Mouse (Mus musculus) layer of hippocampus, adult 2 months (tissue): ENCODE measurements at regions not wholly inside any gene's neighbourhood (a gene's known extent, or its start where the extent isn't known, plus 50 kb on each side); places are given as distances from the start of the nearest gene placed in this dataset.

Source experiments
- DNase-seq, 2 experiments: peaks; one replicate each; pipeline ENCODE4 v3.0.0; 2022; ENCODE audit warnings: low spot score in 2 of 2
- H3K27ac ChIP-seq: fragments of 200-600 bp; 2 replicates; pipeline ENCODE4 v1.8.1; 2022
- H3K4me3 ChIP-seq: fragments of 200-600 bp; 2 replicates; pipeline ENCODE4 v1.8.1; 2022; ENCODE audit warnings: mild to moderate bottlenecking
- CTCF ChIP-seq: fragments of 200-600 bp; conservative IDR thresholded peaks from 2 replicates; pipeline ENCODE4 v1.8.1; 2022; ENCODE audit warnings: antibody characterized with exemption, mild to moderate bottlenecking, moderate library complexity

DNA sequence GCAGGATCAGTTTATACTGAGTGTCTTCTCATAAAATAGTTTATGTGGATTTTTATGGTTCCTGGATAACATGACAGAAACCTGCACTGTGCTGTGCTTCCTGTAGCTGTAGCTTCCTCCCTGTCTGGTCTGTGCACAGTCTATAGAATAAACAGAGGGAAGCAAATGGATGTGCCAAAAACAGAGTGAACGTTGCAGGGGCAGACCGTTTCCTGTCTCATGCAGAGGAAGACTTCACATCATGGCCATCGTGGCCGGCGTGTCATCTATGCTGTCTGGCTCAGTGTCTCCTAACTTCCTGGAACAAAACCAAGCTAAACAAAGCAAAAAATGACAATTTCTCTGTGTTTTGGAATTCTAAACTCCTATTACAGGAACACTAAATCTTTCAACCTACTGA, 102.2 kb downstream of the 1700020N01Rik start:
- no peak for DNase-seq
- TF ChIP-seq CTCF, result no peak
- no peak overlapping the region for H3K4me3 ChIP-seq

DNA sequence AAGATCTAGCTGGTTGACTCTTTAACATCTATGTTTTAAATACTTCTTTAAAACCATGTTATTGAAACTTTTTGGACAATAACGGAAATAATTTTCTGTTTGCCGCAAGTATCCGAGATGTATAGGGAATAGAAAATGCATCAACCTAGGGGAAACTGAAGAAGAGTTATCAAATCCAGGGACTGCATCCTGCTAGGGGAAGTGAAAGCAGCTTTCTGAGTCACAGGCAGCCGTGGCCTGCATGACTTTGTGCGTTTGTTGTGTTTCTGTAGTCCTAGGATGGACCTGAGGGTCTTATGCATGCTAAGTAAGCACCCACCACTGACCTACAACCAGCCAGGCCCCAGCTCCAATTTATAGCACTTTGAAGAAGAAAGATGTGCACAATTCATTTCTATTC, 103.7 kb downstream of the 1700020N01Rik start:
- no peak for DNase-seq
- Histone ChIP-seq H3K27ac (no peak overlapping the region; the same call in 1 of the 2 replicates), H3K4me3 (no peak overlapping the region)
- TF ChIP-seq CTCF, result no peak

More for the DNA sequence above, 102.2 kb downstream of the 1700020N01Rik start:
- H3K27ac ChIP-seq, result 0 out of 2 replicates have a peak overlapping the region, but pooled peaks have one; percentile 28

DNA sequence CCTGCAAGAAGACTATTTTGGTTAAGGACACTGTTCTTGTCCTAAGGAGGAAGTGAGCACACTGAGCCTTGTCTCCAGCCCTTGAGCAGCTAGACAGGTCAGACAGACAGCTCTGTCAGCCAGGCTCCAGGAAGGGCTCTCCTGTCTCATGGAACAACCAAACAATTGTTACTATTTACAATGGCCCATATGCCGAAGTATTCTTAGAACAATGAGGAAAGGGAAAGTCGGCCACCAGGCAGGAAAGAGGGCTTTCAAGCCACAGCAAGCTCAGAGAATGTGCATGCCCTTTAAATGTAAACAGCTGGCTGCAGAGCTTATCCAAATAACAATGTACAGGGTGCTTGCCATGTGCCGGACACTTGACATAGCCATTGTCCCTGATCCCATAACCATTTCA, 108.6 kb downstream of the 1700020N01Rik start:
- no peak for TF ChIP-seq CTCF
- DNase-seq, result no peak
- H3K27ac ChIP-seq, result peak overlapping the region; percentile 19; the same call in 1 of the 2 replicates

DNA sequence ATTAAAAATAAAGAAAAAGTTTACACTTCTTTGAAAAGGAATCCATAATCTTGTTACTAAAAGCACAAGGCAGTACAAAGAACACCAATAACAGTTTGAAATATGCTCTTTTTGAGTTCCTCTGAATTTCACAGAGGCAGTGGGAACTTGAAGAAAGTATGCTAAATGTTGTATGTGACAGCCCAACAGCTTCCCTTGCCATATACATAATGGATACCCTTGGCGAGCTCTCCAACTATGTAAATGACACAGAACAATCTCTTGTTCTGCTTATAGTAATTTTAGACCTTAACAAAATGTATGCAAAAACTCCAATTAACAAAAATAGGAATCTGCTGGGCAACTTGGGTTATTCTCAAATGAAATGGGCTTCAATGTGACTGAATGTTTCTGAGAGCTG, 109.2 kb downstream of the 1700020N01Rik start:
- no peak for TF ChIP-seq CTCF
- no peak overlapping the region for H3K4me3 ChIP-seq
- H3K27ac ChIP-seq, result no peak overlapping the region; the same call in 1 of the 2 replicates
- no peak for DNase-seq

More for the DNA sequence above, 108.6 kb downstream of the 1700020N01Rik start:
- no peak overlapping the region for H3K4me3 ChIP-seq

DNA sequence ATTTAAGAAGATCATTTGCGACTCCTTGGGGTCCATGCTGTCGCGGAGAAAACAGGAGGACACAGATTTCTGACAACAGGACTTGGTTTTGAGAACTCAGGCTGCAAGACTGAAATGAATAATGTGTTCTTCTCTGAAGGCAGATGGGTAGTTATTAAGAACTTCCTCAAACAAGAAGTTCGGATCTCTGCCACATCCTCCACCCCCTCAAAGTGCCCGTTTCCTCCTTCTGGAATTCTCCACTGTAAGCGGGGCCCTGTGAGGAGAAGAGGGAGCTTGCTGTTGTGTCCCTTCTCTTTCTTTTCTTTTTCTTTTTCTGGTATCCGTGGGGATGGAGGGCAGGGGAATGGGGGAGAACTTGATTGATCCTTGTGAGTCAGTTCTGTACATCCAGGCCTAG, 118.9 kb downstream of the 1700020N01Rik start:
- Histone ChIP-seq H3K4me3 (no peak overlapping the region), H3K27ac (0 out of 2 replicates have a peak overlapping the region, but pooled peaks have one; percentile 3)
- peak; percentile 21 to 48 for DNase-seq
- TF ChIP-seq CTCF, result no peak

DNA sequence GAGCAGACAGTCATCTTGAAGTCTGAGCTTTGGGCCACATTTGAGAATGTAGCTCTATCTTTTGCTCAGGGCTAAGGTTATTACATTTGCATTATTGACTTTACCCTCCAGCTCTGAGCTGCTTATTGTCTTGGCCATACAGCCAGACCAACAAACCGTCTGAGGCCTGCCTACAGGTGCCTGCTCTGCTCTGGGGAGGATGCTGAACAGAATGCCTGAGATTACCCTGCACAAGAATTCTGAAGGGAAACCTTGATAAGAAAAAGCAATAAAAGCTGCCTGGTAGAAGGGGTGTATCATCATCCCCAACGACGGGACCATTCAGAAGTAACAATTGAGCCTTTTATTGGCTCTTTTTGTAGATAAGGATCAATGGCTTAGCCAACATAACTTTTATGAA, 119.9 kb downstream of the 1700020N01Rik start:
- Histone ChIP-seq H3K27ac (no peak overlapping the region), H3K4me3 (no peak overlapping the region)
- no peak for TF ChIP-seq CTCF
- no peak for DNase-seq

DNA sequence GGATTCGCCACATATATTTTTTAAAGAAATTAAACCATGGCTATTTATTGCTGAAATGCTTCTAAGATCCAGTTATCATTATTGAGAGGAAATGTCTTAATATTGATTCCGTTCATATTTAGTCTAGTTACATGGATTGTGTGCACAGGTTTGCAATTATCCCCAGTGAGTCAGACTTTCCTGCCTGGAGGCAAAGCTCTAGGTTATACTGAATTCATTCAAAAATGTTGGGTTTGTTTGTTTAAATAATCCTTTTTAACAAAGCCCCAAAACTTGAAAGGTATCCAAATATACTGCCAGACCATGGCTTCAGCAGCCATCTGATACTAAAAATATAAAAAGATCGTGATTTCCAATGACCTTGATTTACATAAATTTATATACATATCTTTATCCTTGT, 122.5 kb downstream of the 1700020N01Rik start:
- no peak for TF ChIP-seq CTCF
- no peak for DNase-seq
- H3K27ac ChIP-seq, result no peak overlapping the region
- H3K4me3 ChIP-seq, result no peak overlapping the region

DNA sequence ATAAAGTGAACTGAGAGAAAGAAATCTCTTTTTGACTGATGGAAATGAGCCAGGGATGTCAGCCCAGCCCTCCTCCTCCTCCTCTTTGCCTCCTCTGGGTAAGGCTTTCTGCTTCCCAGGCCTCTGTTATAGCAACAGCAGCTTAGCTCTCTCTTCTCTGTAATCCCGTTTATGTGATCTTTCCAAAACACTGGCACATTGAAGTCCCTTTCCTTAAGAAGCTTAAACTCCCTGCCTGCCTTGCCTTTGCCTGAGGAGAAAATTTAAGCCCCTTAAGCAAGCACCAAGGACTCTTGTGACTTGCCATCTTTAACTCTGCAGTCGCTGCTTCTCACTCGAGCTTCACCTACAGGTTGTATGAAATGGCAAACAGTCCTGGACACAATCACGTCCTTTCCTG, 125.2 kb downstream of the 1700020N01Rik start:
- no peak for TF ChIP-seq CTCF
- Histone ChIP-seq H3K27ac (no peak overlapping the region), H3K4me3 (no peak overlapping the region)
- no peak for DNase-seq

DNA sequence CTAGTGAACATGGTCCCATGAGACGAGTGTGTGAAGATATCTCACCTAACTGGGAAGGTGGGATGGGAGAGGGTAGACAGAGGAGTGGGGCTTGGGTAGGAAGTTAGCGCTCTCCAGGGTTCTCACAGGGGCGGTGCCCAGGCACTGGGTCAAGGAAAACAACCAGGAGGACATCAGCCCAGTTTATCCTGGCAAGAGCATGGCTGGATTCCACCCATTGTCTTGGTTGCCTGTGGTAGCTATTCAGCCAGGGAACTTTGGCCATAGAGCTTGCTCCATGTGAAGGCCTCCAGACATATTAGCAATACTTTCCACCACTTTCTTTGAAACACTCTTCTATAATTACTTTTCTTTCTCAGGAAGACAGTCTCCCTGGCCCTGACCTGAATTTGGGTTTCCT, 131.4 kb downstream of the 1700020N01Rik start:
- DNase-seq, result no peak
- H3K27ac ChIP-seq, result no peak overlapping the region
- no peak for TF ChIP-seq CTCF
- no peak overlapping the region for H3K4me3 ChIP-seq

DNA sequence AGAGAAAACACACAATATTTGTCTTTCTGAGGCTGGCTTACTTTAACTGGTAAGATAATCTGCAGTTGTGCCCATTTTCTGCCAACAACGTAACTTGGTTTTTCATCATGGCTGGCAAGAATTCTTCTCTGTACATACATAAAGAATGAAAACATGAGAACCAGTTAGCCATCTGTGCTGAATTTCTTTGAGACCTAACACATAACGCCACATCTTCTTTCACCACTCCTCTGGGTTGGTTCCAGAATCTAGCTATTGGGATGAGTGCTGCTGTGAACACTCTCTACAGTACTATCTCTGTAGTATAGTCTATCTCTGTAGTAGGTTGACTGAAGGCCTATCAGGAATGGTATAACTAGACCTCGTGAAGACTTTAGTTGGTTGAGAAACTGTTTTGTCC, 132.1 kb downstream of the 1700020N01Rik start:
- Histone ChIP-seq H3K4me3 (no peak overlapping the region), H3K27ac (no peak overlapping the region)
- no peak for TF ChIP-seq CTCF
- no peak for DNase-seq

DNA sequence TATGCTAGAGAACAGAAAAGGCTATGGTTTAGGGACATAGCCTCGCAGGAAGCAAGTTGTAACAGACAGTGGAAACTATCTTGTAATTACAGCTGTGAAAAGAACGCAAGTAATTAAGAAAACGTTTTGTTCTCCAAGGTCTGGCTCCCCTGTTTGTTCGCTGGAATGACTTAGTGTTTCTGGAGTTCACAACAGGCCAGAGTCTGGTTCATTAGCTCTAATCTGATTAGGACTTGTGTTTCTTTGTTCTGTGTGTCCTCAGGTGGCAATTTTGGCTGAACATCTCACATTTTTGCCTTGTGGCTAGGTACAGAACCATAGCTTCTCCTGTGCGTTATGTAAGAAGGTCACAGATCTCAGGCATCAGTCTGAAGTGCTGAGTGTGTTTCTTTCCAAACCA, 141.7 kb upstream of the Sgk1 start:
- Histone ChIP-seq H3K27ac (no peak overlapping the region), H3K4me3 (no peak overlapping the region)
- TF ChIP-seq CTCF, result no peak
- DNase-seq, result no peak

DNA sequence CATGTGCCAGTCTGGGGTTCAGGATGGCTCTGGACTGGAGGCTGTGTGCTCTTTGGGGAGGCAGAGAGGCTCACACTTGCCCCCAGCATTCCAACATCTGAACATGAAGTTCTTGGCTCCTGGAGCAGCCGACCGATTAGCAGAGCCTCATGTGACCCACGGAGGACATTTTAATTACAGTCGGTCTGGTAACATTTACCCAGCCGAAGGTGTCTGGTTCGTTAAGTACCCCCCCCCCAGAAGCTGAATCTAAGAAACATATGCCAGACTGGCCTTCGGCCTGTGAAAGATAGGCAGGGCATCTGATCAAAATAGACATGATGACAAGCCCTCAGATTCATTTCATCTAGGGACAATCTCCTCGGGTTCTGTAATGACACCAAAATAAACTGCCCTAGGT, 140.4 kb upstream of the Sgk1 start:
- Histone ChIP-seq H3K27ac (no peak overlapping the region), H3K4me3 (no peak overlapping the region)
- no peak for DNase-seq
- TF ChIP-seq CTCF, result no peak

DNA sequence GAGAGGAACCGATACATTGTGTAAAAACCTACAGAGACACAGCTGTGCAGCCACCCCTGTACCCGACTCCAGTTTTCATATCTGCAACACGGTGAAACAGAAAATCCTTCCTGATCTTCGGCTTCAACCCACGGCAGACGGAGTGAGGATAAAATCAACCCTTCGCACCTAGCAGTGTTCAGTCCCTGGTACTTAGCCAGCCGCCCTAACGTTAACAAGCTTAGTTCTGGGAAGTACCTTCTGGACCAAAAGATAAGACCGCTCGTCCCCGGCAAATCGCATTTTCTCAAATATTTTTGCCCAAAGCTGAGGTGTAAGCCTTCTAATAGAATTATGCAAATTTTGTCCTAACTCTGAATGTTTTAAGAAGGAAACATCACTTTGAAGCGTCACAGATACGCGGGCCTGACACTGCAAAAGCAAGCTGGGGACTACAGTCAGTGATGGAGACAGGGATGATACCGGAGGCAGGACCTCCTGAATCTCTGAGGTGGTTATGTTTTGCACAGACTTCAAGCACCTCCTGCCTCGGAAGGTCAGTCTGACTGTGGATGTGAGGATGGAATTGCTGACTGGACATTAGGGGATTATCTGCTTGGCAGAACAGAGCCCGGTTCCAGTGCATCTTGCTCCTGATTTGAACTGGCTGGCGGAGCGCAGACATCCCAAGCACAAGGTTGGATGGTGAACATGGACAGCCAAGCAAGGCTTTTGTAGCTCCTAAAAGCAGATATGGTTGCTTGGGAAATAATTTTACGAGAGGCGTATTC, 139.8 kb upstream of the Sgk1 start:
- TF ChIP-seq CTCF, result no peak
- H3K27ac ChIP-seq, result no peak overlapping the region
- no peak for DNase-seq

DNA sequence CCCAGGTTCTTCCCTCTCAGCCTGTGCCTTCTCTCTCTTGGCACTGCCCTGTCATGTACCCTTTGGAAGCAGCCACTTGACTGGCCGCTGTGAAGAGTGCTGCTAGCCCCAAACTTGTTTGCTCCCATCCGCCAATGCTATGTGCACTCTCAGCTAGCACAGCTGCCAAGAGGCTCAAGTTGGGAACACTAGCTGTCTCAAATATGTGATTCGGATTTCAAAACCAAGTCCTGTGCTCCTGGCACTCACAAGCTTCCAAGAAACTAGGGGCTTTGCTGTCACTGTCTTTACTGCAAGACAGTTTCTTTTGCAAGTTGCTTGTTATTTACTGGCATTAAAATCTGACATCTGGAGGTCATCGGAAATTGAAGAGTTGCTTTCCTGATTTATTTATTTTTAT, 138.6 kb upstream of the Sgk1 start:
- TF ChIP-seq CTCF, result no peak
- DNase-seq, result no peak
- Histone ChIP-seq H3K27ac (no peak overlapping the region), H3K4me3 (no peak overlapping the region)

More for the DNA sequence above, 139.8 kb upstream of the Sgk1 start:
- no peak overlapping the region for H3K4me3 ChIP-seq
